Mouse (Mus musculus) small intestine, adult 2 months (tissue): Measurements from ENCODE around the gene Pla2g5.

Source experiments
- CTCF ChIP-seq: fragments of 200-500 bp; IDR thresholded peaks from 2 replicates; pipeline ENCODE4 v1.5.1; 2012; ENCODE audit warnings: low read depth, mild to moderate bottlenecking, control low read depth, inconsistent platforms, low read length, moderate library complexity, mixed read lengths; ENCODE audit not compliant: insufficient replicate concordance, insufficient read length; ENCODE audit errors: extremely low read depth
- POLR2A ChIP-seq: fragments of 200-500 bp; IDR thresholded peaks from 2 replicates; pipeline ENCODE4 v1.6.1; 2012; ENCODE audit warnings: low read depth, mild to moderate bottlenecking, control low read depth, inconsistent platforms, low read length, moderate library complexity

GRCm38 (mm10) chr4:138786141-138786540, 77.1 kb downstream of the Pla2g5 start:
- TF ChIP-seq CTCF, result no peak
- TF ChIP-seq POLR2A, result no peak
